Mouse (Mus musculus) heart, adult 2 months (tissue): ENCODE data around the gene AC153137.1. TPM values are rescaled to one million over a fixed set of nuclear protein-coding genes. Genes with fewer than 3 reads are reported as not detected.

Experiments
- DNase-seq, 2 experiments: peaks; one replicate each; pipeline ENCODE4 v3.0.0; 2021
- H3K27ac ChIP-seq: fragments of 200-600 bp; 2 replicates; pipeline ENCODE4 v1.8.1; 2022
- H3K27me3 ChIP-seq: fragments of 200-500 bp; 2 replicates; pipeline ENCODE4 v1.6.1; 2012; ENCODE audit warnings: mild to moderate bottlenecking, low read length, inconsistent platforms, mixed read lengths; ENCODE audit not compliant: control insufficient read depth, insufficient read depth
- H3K36me3 ChIP-seq: fragments of 200-500 bp; 2 replicates; pipeline ENCODE4 v1.6.1; 2012; ENCODE audit warnings: low read length, inconsistent platforms; ENCODE audit not compliant: control insufficient read depth, insufficient read depth
- H3K4me1 ChIP-seq: fragments of 200-500 bp; 2 replicates; pipeline ENCODE4 v1.6.1; 2011; ENCODE audit warnings: low read length; ENCODE audit not compliant: control insufficient read depth, insufficient read depth
- H3K4me3 ChIP-seq: fragments of 200-600 bp; 2 replicates; pipeline ENCODE4 v1.8.1; 2022
- H3K79me2 ChIP-seq: fragments of 200-500 bp; replicated peaks from 2 replicates; pipeline ENCODE4 v1.6.1; 2012; ENCODE audit warnings: mild to moderate bottlenecking, inconsistent platforms, low read length, moderate library complexity, mixed read lengths; ENCODE audit not compliant: control insufficient read depth, insufficient read depth
- H3K9ac ChIP-seq: fragments of 200-500 bp; 2 replicates; pipeline ENCODE4 v1.6.1; 2012; ENCODE audit warnings: low read depth, mild to moderate bottlenecking, control low read depth, inconsistent platforms, low read length, mixed read lengths
- CTCF ChIP-seq: fragments of 200-600 bp; IDR thresholded peaks from 2 replicates; pipeline ENCODE4 v1.8.1; 2022; ENCODE audit warnings: antibody characterized with exemption, mild to moderate bottlenecking, moderate library complexity
- EP300 ChIP-seq: fragments of 200-500 bp; IDR thresholded peaks from 2 replicates; pipeline ENCODE4 v1.6.1; 2011; ENCODE audit warnings: low read depth, low read length, control low read depth; ENCODE audit not compliant: insufficient read depth
- POLR2A ChIP-seq: fragments of 200-500 bp; IDR thresholded peaks from 2 replicates; pipeline ENCODE4 v1.6.1; 2011; ENCODE audit warnings: mild to moderate bottlenecking, low read depth, low read length, control low read depth; ENCODE audit not compliant: insufficient read depth
- WGBS: fragments of 180-500 bp; shearing (Covaris S2); methylation state at CpG from one replicate; pipeline ENCODE4 v1.1.7; 2018; 5-methylcytosine and 5-hydroxymethylcytosine counted together
- intact Hi-C: fragments of 180-260 bp; cut with DNase I; formaldehyde crosslinking; loops from one replicate; pipeline ENCODE4 v1.15.1; 2025
- polyA plus RNA-seq: library from polyadenylated mRNA; depleted of rRNA; stranded (reverse); fragments of >200 nt; gene quantifications from 2 replicates; pipeline ENCODE4 v1.2.3, GENCODE M21; 2012
- total RNA-seq, 2 experiments: library from RNA; stranded (reverse); gene quantifications; 2 replicates each; pipeline ENCODE4 v1.2.3; 2021

Gene AC153137.1
- total and polyA plus RNA-seq, 3 experiments: not detected

DNA sequence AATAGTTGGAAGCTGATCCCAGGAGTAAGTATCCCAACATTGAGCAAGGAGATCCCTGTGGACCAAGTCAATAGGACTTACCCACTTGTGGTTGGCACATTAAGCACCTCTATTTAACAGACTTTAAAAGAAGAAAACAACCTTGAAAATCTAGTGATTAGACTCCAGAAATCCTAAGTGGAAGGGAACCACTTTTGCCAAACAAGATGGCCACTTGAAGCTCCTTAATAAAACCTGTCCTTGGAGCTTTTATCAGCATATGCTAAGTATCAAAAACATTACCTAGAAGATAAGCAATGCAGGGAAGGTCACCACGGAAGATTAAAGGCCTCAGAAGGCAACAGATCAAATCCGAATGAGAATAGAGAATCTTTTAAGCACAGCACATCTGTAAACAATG lies 26.0 kb downstream of the AC153137.1 start:
- WGBS: 66% methylated on average over 2 of the region's 2 CpGs
- peaks cover under 1% of the 10 kb centered on the region for H3K36me3 ChIP-seq
- no peak overlapping the region for H3K4me3 ChIP-seq
- no peak overlapping the region for H3K27ac ChIP-seq
- intact Hi-C loops: no loop called here
- TF ChIP-seq CTCF (no peak), POLR2A (no peak), EP300 (no peak)
- peaks cover 3% of the 10 kb centered on the region for H3K4me1 ChIP-seq
- no peaks in the 10 kb centered on the region for H3K79me2 ChIP-seq
- no peaks in the 10 kb centered on the region for H3K27me3 ChIP-seq
- DNase-seq: no peak
- H3K9ac ChIP-seq: no peak overlapping the region

DNA sequence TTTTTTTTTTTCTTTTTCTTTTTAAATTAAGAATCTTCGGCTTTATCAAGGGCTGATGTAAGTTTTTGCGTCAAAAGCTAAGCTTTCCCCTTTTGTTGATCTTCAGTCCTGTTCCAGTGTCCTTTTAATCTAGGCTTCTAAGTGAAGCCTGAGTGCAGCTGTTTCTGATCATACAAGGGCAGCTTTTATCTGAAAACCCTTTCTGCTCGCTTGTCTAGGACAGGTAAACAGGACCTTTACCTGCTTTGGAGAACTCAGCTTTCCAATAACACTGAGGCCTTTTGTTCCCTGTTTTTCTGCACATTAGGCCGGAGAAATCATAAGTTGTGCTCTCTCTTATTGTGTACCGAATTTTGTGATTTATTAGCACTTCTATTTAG lies 27.3 kb downstream of the AC153137.1 start:
- WGBS: 44% methylated on average over 5 of the region's 5 CpGs
- DNase-seq: no peak
- peaks cover 6% of the 10 kb centered on the region for H3K36me3 ChIP-seq
- H3K9ac ChIP-seq: no peak overlapping the region
- H3K27ac ChIP-seq: peak overlapping the region; percentile 98
- no peaks in the 10 kb centered on the region for H3K27me3 ChIP-seq
- H3K79me2 ChIP-seq: no peaks in the 10 kb centered on the region
- peaks cover 3% of the 10 kb centered on the region for H3K4me1 ChIP-seq
- TF ChIP-seq EP300 (no peak), POLR2A (no peak), CTCF (no peak)
- peak overlapping the region; percentile 68 for H3K4me3 ChIP-seq
- intact Hi-C loops: loop anchor here (1.0 kb wide), 1 partner anchor 69 kb away; no protein-coding TSS in a partner anchor

DNA sequence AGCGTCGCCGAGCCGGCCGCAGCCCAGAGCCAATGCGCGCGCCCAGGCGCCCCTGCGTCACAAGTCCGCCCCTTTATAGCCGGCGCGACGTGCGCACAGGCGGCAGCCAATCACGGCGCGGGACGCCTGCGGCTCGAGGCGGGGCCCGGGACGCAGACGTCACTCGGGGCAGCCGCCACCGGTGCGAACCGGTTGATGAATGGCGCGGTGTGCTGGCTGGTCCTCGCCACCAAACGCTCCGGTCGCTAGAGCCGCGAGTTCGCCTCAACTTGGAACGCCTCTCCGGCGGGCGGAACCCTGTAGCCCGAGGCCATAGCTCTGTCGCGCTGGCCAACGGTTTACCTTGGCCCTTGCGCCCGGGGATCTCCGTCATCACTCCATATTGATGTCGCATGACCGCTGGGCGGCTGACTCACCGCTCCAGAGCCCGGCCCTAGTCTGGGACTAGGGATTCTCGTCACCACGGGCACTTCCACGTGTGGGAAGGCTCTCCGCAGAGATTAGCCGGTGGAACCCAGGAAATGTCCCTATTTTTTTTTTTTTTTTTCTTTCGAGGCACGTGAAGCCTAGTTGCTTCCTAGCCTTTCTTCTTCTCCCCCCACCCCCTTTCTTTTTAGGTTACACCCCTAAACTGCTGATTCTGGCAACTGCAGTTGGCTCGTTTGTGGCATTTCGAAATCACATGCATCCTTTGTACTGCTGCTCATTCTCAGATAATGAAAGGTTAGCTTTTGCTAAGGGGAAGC lies 27.9 kb downstream of the AC153137.1 start:
- DNase-seq: peak; percentile 96 to 99
- intact Hi-C loops: loop anchor here (1.0 to 10.0 kb wide), 4 partner anchors 69 to 202 kb away; partner anchors contain the start of gene Phf3
- peak overlapping the region; percentile 98 for H3K27ac ChIP-seq
- peak; percentile 59 for TF ChIP-seq POLR2A
- TF ChIP-seq CTCF: no peak
- peak; percentile 31; the same call in 1 of the 2 replicates for TF ChIP-seq EP300
- no peaks in the 10 kb centered on the region for H3K79me2 ChIP-seq
- H3K27me3 ChIP-seq: no peaks in the 10 kb centered on the region
- H3K36me3 ChIP-seq: peaks cover 6% of the 10 kb centered on the region
- H3K9ac ChIP-seq: peak overlapping the region; percentile 64
- H3K4me1 ChIP-seq: peaks cover 3% of the 10 kb centered on the region
- H3K4me3 ChIP-seq: peak overlapping the region; percentile 68
- WGBS: under 1% methylated on average over 66 of the region's 66 CpGs

DNA sequence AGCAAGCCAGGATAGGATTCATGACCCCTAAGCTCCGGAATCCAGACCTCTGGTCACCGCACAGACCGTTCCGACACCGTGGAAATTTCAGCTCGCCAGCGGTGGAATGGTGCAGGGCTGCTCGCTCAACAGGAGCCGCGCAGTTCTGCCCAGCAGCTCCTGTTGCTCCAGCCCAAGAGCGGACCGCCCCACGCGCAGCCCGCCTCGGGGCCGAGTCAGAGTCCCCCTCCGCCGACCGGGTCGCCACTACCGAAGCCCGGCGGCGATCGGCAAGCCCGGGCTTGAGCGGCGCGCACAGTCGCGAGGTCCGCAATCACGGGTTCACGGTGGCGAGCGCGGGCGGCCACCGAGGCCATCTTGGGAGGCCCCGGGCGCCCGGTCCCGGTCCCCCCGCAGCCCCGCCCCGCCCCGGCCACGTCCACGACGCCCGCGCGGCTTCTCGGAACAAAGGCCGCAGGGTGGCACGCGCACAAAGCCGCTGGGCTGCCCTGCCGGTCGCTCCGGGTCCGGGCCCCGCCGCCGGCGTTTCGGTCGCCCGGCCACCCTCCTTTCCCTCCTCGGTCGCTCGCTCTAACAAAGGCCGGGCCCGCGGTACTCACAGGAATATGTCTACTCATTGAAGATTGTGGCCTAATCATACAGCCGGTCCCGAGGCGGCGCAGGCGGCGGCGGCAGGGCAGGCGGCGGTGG lies 28.7 kb downstream of the AC153137.1 start:
- Histone ChIP-seq H3K27ac (peak overlapping the region; percentile 98), H3K36me3 (peaks cover 8% of the 10 kb centered on the region), H3K79me2 (no peaks in the 10 kb centered on the region), H3K9ac (peak overlapping the region; percentile 99), H3K27me3 (no peaks in the 10 kb centered on the region), H3K4me3 (peak overlapping the region; percentile 68), H3K4me1 (peaks cover 3% of the 10 kb centered on the region)
- peak; percentile 80 to 81 for DNase-seq
- TF ChIP-seq CTCF (no peak), POLR2A (no peak), EP300 (no peak)
- intact Hi-C loops: loop anchor here (1.0 to 10.0 kb wide), 3 partner anchors 76 to 203 kb away; partner anchors contain the start of gene Phf3
- WGBS: under 1% methylated on average over 79 of the region's 85 CpGs

DNA sequence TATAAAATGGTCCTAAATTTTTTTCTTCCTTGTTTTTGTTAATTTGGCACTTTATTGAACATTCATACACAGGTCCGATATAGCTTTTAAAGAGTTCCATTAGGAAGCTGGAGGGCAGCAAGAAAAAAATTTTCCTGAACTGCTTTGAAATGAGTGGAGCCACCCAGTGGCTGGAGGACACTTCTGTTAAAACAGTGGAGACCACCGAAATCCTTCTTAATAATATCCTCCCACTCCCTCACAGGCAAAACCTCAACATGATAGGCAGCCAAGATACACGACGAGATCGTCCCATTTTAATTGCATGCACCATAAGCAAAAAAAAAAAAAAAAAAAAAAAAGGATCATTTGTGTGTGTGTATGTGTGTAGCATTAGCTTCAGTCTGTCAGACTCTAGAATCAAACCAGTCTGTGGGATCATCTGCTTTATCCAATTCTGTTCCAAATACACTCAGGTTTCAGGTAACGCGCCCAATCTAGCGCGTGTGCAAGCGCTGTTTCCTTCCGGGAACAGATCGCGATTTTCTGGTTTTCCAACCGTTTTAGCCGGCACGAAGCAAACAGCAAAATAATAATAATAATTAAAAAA lies 29.3 kb downstream of the AC153137.1 start:
- peaks cover 14% of the 10 kb centered on the region for H3K36me3 ChIP-seq
- TF ChIP-seq POLR2A (no peak), CTCF (peak; percentile 67)
- intact Hi-C loops: loop anchor here (5.0 to 10.0 kb wide), 2 partner anchors 134 to 204 kb away; no protein-coding TSS in a partner anchor
- no peaks in the 10 kb centered on the region for H3K79me2 ChIP-seq
- H3K27me3 ChIP-seq: no peaks in the 10 kb centered on the region
- under 1% methylated on average over 16 of the region's 16 CpGs for WGBS
- peaks cover 3% of the 10 kb centered on the region for H3K4me1 ChIP-seq
- peak; percentile 14 to 29 for DNase-seq
- H3K4me3 ChIP-seq: peak overlapping the region; percentile 68
- H3K27ac ChIP-seq: peak overlapping the region; percentile 98
- H3K9ac ChIP-seq: peak overlapping the region; percentile 99

DNA sequence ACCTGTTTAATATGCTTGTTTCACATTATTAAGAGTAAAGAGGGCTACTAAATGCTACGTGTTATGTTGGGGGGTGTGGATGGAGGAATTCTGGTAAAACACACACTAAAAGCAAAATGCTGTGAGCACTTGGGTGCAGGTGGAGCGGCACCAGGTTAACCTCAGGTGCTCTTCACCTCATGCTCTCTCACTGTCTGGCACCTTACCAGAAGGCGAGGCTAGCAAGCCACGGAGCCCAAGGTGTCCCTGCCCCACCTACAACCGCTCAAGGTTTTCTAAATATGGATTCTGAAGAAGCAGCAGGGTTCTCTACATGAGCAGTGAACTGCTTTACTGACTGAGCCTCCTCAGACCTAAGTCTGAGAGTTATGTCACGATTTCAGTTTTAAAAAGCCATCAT lies 32.6 kb downstream of the AC153137.1 start:
- Histone ChIP-seq H3K79me2 (no peaks in the 10 kb centered on the region), H3K36me3 (peaks cover 18% of the 10 kb centered on the region), H3K4me1 (peaks cover 1% of the 10 kb centered on the region), H3K4me3 (no peak overlapping the region), H3K9ac (no peak overlapping the region), H3K27ac (no peak overlapping the region), H3K27me3 (no peaks in the 10 kb centered on the region)
- 83% methylated on average over 6 of the region's 6 CpGs for WGBS
- DNase-seq: no peak
- intact Hi-C loops: loop anchor here (5.0 to 10.0 kb wide), 2 partner anchors 130 to 207 kb away; no protein-coding TSS in a partner anchor
- TF ChIP-seq CTCF: no peak
- no peak for TF ChIP-seq EP300
- TF ChIP-seq POLR2A: no peak
